Mouse (Mus musculus): ENCODE measurements around the gene Arfrp1.

GRCm38 (mm10) chr2:181314080-181314810, 51.0 kb downstream of the Arfrp1 start, which contains the start of gene Stmn3:
- TF ChIP-seq TCF12 (IDR thresholded peaks at IDR 0.05; ENCODE audit: insufficient read depth, poor library complexity, severe bottlenecking) (no peak), POLR2A (IDR thresholded peaks at IDR 0.05; ENCODE audit: insufficient read length, low read depth) (no peak), E2F4 (IDR thresholded peaks at IDR 0.05; ENCODE audit: insufficient read depth) (no peak), USF1 (IDR thresholded peaks at IDR 0.05; ENCODE audit: low read depth) (no peak), MAX (IDR thresholded peaks at IDR 0.05; ENCODE audit: low read depth) (no peak), CEBPB (IDR thresholded peaks at IDR 0.05; ENCODE audit: insufficient read depth, poor library complexity, severe bottlenecking) (no peak), MYOG (IDR thresholded peaks at IDR 0.05; ENCODE audit: control insufficient read depth in 1 of 3, insufficient read depth in 1 of 3, insufficient read length in 2 of 3, low read depth in 2 of 3) (no peak), POLR2AphosphoS2 (IDR thresholded peaks at IDR 0.05; ENCODE audit: insufficient read length, low read depth) (no peak), MYOD1 (IDR thresholded peaks at IDR 0.05; ENCODE audit: control insufficient read depth in 1 of 3, insufficient read length in 2 of 3, low read depth in 2 of 3) (no peak)
